Mouse (Mus musculus) layer of hippocampus, postnatal 36 days (tissue): ENCODE results near the gene Gstp1. TPM values are rescaled to one million over a fixed set of nuclear protein-coding genes. Genes with fewer than 3 reads are reported as not detected.
"Not testable (repeated sequence)": the region's sequence is repeated elsewhere in the genome, so short reads cannot be mapped to it uniquely, and the experiment has no call there.

ENCODE experiments used
- DNase-seq, 2 experiments: peaks; one replicate each; pipeline ENCODE4 v3.0.0; 2022
- total RNA-seq, 2 experiments: library from RNA; stranded (reverse); gene quantifications; 2 replicates each; pipeline ENCODE4 v1.2.3; 2021

Gene Gstp1
- total RNA-seq, 2 experiments from 2014 or later, result 377 to 393 TPM

DNA sequence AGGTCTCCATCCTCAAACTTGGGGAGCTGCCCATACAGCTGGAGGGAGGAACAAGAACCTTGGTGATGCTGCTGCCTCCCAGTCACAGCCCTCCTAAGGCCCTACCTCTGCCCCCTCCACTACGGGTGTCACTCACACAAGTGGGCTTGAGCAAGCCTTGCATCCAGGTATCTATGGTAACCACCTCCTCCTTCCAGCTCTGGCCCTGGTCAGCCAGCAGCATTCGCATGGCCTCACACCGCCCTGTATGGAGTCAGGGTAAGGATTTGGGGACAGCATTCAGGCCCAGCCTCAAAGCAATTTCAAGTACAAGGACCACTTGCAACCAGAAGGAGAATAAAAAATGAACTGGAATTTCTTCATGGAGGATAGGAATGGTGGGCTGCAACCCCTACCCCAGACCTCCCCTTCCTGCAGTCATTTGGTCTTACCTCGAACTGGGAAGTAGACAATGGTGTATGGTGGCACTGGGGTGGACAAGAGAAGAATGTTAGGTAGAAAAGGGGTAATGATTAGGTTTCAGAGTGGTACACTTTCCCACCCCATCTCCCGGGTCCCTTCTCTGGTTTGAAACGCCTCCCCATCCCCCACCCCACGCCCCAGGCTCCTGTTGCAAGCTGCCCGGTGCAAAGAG lies 514 bp downstream of the Gstp1 start:
- DNase-seq, result not testable (repeated sequence)

- DNase-seq, result no peak
Measured at GRCm38 (mm10) chr19:4036327-4037045, 1.3 kb downstream of the Gstp1 start.

GRCm38 (mm10) chr19:4033742-4034141 lies 4.0 kb downstream of the Gstp1 start:
- no peak for DNase-seq

DNA sequence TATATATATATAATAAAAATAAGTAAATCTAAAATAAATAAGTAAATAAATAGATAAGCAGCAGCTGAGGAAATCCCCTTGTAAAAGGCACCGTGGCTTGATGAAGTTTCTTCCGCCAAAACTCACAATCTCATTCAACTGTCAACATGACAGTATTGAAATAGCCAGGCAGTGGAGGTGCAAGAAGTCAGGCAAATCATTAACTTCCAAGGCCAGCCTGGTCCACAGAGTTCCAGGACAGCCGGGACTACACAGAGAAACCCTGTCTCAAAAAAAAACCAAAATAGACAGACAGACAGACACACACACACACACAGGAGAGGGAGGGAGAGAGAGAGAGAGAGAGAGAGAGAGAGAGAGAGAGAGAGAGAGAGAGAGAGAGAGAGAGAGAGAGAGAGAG lies 4.5 kb downstream of the Gstp1 start:
- no peak for DNase-seq

- DNase-seq, result no peak
Measured at GRCm38 (mm10) chr19:4032668-4033067, 5.1 kb downstream of the Gstp1 start.

DNA sequence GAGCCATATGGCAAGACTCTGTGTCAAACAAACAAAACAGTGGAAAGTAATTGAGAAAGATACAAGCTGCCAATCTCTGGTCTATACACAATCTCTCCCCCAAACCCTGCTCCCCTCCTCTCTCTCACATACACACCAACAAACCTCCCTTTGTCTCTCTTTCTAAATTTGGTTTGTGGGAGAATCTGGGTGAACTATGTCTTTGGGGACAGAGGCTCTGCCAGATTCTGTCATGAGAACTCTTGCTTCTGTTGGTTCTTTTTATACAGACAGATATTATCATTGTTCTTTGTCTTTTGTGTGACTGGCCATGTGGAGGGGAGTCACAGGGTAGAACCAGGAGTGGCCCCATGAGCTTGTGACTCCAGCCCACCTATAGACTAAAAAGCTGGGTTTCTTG lies 10.2 kb downstream of the Gstp1 start:
- no peak for DNase-seq

- DNase-seq, result no peak
Measured at GRCm38 (mm10) chr19:4023185-4023584, 14.6 kb downstream of the Gstp1 start.

- peak; percentile 71 to 77 for DNase-seq
Measured at GRCm38 (mm10) chr19:4018743-4019583, 18.8 kb downstream of the Gstp1 start.

DNA sequence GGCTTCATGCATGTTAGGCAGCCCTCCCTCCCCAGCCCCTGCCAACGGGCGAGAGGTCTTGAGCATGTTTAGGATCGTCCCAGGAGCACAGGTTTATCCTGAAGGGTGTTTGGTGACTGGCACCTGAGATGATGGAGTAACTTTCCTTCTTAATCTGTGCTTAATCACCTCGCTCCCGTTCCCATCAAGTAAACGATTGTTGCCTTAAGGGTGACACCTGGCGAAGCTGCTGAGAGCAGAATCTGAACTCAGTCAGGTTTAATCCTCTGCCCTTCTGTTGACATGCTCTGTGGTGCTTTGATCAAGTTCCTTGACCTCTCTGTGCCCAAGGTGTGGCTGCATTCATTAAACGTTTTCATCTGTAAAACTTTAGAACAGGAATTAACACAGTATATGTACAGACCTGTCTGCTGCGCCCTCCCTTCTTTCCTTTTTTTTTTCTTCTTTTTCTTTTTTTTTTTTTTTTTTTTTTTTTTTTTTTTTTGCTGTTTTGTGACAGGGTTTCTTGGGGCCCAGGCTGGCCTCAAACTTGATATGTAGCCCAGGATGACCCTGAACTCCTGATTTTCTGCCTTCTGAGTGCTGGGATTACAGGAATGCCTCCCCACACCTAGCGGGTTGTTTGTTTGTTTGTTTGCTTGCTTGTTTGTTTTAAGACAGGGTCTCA lies 19.7 kb downstream of the Gstp1 start:
- no peak for DNase-seq

DNA sequence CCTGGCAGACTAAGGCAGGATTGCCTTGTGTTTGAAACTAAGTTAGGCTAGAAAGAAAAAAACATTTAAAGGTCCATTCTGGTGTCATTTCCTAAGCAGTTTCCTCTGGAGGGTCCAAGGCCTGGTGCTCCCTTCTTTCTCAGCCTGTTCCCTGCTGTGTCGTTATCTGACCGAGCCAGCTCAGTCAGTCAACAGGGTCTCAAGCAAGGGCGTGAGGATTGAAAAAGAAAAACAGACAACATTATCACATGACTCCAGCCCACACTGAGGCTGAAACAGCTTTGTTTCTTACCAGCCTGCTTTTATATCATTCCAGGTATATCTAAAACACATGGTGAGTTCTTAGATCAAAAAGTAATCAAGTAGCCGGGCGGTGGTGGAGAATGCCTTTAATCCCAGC lies 22.1 kb downstream of the Gstp1 start:
- no peak for DNase-seq

DNA sequence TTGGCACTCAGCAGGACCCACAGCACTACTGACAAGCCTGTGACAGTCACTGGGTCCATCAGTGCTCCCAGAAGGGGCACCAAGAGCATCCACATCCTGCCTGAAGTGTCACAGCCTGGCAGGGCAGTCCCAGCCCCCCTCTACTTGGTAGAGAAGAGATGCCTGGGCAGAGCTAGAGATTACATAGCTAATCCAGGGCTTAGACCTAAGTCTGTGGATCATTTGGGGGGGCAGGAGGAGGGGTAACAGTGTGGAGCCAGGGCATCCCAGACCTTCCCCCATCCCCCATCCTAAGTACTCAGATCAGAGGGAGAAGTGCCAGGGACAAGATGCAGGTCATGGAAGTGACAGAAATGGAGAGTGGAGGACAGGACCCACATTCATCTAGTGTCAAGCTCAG lies 23.0 kb downstream of the Gstp1 start:
- DNase-seq, result no peak

DNA sequence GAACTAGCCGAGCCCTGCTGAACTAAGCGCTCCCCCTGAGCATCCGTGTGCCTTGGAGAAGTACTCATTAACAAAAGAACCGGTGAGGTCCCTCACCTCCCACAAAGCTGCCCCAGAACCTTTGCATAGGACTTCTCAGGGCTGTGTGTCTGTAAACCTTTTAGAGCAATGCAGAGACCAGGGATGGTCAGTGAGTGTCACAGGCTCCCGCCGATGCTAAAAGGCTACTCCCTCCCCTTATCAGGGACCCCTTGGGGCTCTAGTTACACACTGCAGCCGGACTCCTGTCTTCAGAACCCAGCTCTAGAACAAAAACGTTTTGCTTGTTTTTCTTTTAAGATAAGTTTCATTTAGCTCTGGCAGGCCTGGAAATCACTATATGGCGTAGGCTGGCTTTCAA lies 24.7 kb downstream of the Gstp1 start:
- DNase-seq, result no peak

- DNase-seq, result peak; percentile 96 to 98
Measured at GRCm38 (mm10) chr19:4012432-4013022, 25.3 kb downstream of the Gstp1 start, which contains the start of gene Ndufv1. TSS of gene Ndufv1 (minus strand) at chr19:4012806.

GRCm38 (mm10) chr19:4011086-4011485 lies 26.7 kb downstream of the Gstp1 start:
- DNase-seq, result no peak

GRCm38 (mm10) chr19:4005971-4006370 lies 31.8 kb downstream of the Gstp1 start:
- DNase-seq, result no peak

- DNase-seq, result no peak
Measured at GRCm38 (mm10) chr19:4005091-4005490, 32.7 kb downstream of the Gstp1 start.

- no peak for DNase-seq
Measured at GRCm38 (mm10) chr19:4004331-4004730, 33.5 kb downstream of the Gstp1 start.

GRCm38 (mm10) chr19:4003641-4004040 lies 34.1 kb downstream of the Gstp1 start:
- DNase-seq, result no peak

GRCm38 (mm10) chr19:4003112-4003511 lies 34.7 kb downstream of the Gstp1 start, which contains the start of gene Doc2g:
TSS of gene Doc2g (plus strand) at chr19:4003313.
- no peak for DNase-seq

- no peak for DNase-seq
Measured at GRCm38 (mm10) chr19:4001752-4002151, 36.0 kb downstream of the Gstp1 start.

DNA sequence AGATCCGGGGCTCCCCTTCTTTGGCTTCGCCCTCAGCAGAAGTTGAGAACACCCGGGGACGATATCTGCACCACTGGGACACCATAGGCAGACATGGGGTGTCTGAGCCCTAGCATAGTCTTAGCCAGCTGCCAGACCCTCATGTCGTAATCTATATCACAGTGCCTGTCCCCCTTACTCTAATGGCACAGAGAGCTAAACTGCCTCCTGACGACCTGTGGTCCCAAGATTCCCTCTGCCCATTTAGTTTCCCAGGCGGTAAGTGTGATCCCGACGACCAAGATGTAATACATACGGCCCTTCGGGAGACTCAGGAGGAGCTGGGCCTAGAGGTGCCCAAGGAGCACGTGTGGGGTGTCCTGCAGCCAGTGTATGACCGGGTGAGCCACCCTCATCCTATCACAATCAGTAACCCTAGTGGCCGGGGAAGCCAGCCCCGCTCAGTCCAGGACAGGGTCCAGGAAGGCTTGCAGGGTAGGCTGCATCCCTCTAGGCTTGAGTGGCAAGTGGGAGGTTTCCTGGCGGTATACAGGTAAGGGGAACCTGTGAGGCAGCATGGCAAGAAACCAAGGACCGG lies 36.7 kb downstream of the Gstp1 start:
- DNase-seq, result no peak
